Mouse (Mus musculus) lung, embryonic 14.5 days (tissue): ENCODE results near the gene Mad2l1bp. TPM values are rescaled to one million over a fixed set of nuclear protein-coding genes. Genes with fewer than 3 reads are reported as not detected.
A peak's percentile ranks its signal among the peaks of the same experiment; 100 is the strongest.

Experiments used
- ATAC-seq: fragments of 200-750 bp; cut with Nextera tagmentation; 2 replicates; pipeline ENCODE4 v1.8.0; 2017; ENCODE audit warnings: mild to moderate bottlenecking, moderate TSS enrichment, moderate library complexity; ENCODE audit not compliant: insufficient read depth
- DNase-seq: peaks from one replicate; pipeline ENCODE4 v3.0.0-alpha.2; 2015
- H3K27ac ChIP-seq: fragments of 300-500 bp; sonication (generic); 2 replicates; pipeline ENCODE4 v1.5.1; 2014; ENCODE audit warnings: low read depth, mild to moderate bottlenecking, moderate library complexity
- H3K27me3 ChIP-seq: fragments of 300-500 bp; sonication (generic); 2 replicates; pipeline ENCODE4 v1.6.1; 2014; ENCODE audit warnings: low read length, control low read depth; ENCODE audit not compliant: insufficient read depth
- H3K36me3 ChIP-seq: fragments of 300-500 bp; sonication (generic); 2 replicates; pipeline ENCODE4 v1.6.1; 2014; ENCODE audit warnings: control low read depth; ENCODE audit not compliant: insufficient read depth
- H3K4me1 ChIP-seq: fragments of 300-500 bp; sonication (generic); 2 replicates; pipeline ENCODE4 v1.6.1; 2014; ENCODE audit warnings: antibody characterized with exemption, control low read depth; ENCODE audit not compliant: insufficient read depth
- H3K4me2 ChIP-seq: fragments of 300-500 bp; sonication (generic); 2 replicates; pipeline ENCODE4 v1.6.1; 2014; ENCODE audit warnings: mild to moderate bottlenecking
- H3K4me3 ChIP-seq: fragments of 300-500 bp; sonication (generic); 2 replicates; pipeline ENCODE4 v1.5.1; 2014; ENCODE audit warnings: low read depth, low read length
- H3K9ac ChIP-seq: fragments of 300-500 bp; sonication (generic); 2 replicates; pipeline ENCODE4 v1.6.1; 2014
- H3K9me3 ChIP-seq: fragments of 300-500 bp; sonication (generic); 2 replicates; pipeline ENCODE4 v1.6.1; 2016; ENCODE audit warnings: low read depth, low read length, control low read depth
- CTCF ChIP-seq: IDR thresholded peaks from 2 replicates; pipeline ENCODE4 v1.5.1; 2016; ENCODE audit warnings: antibody characterized with exemption, low read depth
- WGBS: fragments of 180-500 bp; shearing (Covaris S2); extraction: QIAGEN DNeasy Blood & Tissue Kit; methylation state at CpG from one replicate; pipeline ENCODE4 v1.1.7; 2014; 5-methylcytosine and 5-hydroxymethylcytosine counted together
- polyA plus RNA-seq: library from polyadenylated mRNA; unstranded; fragments of >200 nt; fragmentation: Nextera tagmentation; extraction: Ambion mirVana; gene quantifications from 2 replicates; pipeline ENCODE4 v1.2.1, GENCODE M21; 2014

Gene Mad2l1bp
- polyA plus RNA-seq, 1 experiment from 2014 or later, result 41.3 TPM

DNA sequence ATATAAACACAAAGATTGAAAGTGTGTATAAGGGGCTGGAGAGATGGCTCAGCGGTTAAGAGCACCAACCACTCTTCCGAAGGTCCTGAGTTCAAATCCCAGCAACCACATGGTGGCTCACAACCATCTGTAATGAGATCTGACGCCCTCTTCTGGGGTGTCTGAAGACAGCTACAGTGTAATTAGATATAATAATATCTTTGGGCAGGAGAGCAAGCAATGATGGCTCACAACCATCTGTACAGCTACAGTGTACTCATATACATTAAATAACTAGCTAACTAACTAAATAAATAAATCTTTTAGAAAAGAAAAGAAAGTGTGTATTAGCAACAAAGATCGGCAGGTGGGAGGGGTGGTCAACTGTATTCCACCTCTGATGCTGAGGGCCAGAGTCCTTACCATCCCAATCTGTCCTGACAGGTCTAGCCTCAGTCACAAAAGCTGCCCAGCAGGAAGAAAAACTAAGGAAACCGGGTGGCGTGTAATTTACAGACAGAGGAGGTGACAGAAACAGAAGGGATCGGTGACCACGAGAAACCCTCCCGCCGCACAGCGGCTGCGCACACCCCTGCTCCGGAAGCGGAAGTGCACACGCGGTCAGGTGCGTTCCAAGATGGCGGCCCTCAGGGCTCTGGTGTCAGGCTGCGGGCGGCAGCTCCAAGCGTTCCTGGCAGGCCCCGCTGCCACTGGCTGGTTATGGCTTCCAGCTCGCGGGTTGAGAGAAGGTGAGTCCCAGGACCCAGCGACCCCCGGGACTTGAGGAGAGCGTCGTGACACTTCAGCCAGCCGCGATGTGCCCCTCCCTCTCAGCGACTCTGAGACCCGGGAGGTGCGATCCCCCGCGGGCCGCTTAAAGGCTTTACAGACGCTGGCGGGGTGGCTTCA, 42.7 kb downstream of the Mad2l1bp start, which contains the start of gene Mrps18a:
Mrps18a (plus strand) TSS at position 585 of the 888 bp plus-strand sequence.
- Histone ChIP-seq H3K27ac (peak within 1 kb of the TSS; percentile 56), H3K9ac (peak within 1 kb of the TSS; percentile 74), H3K4me2 (peak within 1 kb of the TSS; percentile 94), H3K9me3 (no peaks in the 10 kb centered on the region), H3K4me1 (peaks cover 8% of the 10 kb centered on the region; the same call in 1 of the 2 replicates), H3K27me3 (0 out of 2 replicates have a peak, but pooled peaks cover 3% of the 10 kb centered on the region), H3K4me3 (peak within 1 kb of the TSS; percentile 83), H3K36me3 (0 out of 2 replicates have a peak, but pooled peaks cover 4% of the 10 kb centered on the region)
- no peak; the same call in 1 of the 2 replicates for TF ChIP-seq CTCF
- ATAC-seq (peak; percentile 91), DNase-seq (peak; percentile 91)
- 5% methylated on average over 38 of the region's 38 CpGs for WGBS

DNA sequence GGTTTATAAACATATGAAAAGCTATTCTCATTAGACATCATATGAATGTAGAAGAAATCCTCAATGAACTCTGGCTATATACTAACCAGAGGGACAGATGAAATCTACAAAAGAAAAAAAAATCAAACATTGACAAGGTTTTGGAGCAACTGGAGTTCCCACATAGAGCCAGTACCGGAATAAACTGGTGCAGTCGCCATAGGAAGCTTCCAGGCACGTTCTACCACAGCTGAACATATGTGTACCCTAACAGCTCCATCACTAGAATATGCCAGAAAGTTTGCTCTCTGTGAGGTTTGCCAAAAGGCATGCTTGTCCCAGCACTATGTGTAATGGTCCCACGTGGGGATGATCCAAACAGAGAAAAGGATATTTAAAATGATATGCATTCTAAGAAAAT, 45.1 kb downstream of the Mad2l1bp start:
- Histone ChIP-seq H3K4me3 (no peak overlapping the region), H3K36me3 (no peaks in the 10 kb centered on the region)
- WGBS, result 64% methylated on average over 4 of the region's 4 CpGs

DNA sequence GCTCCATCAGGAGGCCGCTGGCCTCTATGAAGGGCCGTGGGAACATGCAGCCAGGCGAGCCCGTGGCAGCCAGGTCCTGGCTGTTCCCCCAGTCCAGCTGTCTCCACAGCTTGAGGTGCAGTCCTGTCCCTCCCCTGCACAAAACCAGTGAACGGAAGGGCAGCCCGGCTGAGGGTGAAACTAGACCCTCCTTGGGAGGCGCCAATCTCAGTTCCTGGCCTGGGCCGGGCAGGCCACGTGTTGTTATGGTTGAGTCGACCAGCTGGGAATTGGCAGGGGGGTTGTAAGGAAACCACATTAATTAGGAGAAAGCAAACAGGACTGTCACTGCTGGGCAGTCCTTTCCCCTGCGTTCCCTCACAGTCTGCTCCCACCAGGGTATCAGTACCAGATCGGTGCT, 48.9 kb downstream of the Mad2l1bp start:
- H3K4me1 ChIP-seq, result peaks cover 10% of the 10 kb centered on the region; the same call in 1 of the 2 replicates
- H3K9me3 ChIP-seq, result no peaks in the 10 kb centered on the region
- WGBS, result 9% methylated on average over 12 of the region's 12 CpGs
- peak overlapping the region; percentile 37; the same call in 1 of the 2 replicates for H3K9ac ChIP-seq
- H3K36me3 ChIP-seq, result no peaks in the 10 kb centered on the region
- H3K4me2 ChIP-seq, result peak overlapping the region; percentile 27; the same call in 1 of the 2 replicates
- 0 out of 2 replicates have a peak, but pooled peaks cover 3% of the 10 kb centered on the region for H3K27me3 ChIP-seq
- DNase-seq (peak; percentile 80), ATAC-seq (peak; percentile 89)
- peak overlapping the region; percentile 61; the same call in 1 of the 2 replicates for H3K27ac ChIP-seq
- TF ChIP-seq CTCF, result peak; percentile 5; the same call in 1 of the 2 replicates
- H3K4me3 ChIP-seq, result no peak overlapping the region

More for the DNA sequence above, 45.1 kb downstream of the Mad2l1bp start:
- H3K4me1 ChIP-seq, result peaks cover 16% of the 10 kb centered on the region
- H3K4me2 ChIP-seq, result no peak overlapping the region
- H3K9ac ChIP-seq, result no peak overlapping the region
- DNase-seq (no peak), ATAC-seq (no peak)
- no peak for TF ChIP-seq CTCF
- H3K27me3 ChIP-seq, result 0 out of 2 replicates have a peak, but pooled peaks cover 3% of the 10 kb centered on the region
- H3K27ac ChIP-seq, result no peak overlapping the region
- no peaks in the 10 kb centered on the region for H3K9me3 ChIP-seq

DNA sequence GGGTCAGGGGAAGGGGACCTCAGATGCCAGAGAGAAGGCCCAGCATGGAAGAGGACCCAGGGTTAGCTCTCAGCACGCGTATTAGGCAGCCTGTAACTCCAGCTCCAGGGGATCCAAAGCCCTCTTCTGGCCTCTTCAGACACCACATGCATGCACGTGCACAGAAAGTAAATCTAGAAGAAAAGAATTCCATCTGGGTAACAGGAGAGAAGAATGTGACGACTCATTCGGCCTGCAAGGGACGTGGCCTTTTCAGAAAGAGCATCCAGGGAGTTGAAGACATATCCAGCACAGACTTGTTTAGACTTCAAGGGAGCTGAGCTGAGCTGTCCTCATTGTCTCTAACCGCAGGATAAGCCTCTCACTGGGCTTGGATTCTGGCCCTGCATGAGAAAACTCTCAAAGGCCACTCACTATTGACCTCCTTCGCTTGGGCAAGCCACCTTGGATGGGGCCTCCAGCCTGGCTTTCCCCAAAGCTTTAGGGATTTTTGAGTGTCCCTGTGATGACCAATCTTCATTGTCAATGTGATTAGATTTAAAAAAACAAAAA, 50.7 kb downstream of the Mad2l1bp start:
- 57% methylated on average over 8 of the region's 8 CpGs for WGBS
- peak; percentile 24 for DNase-seq
- Histone ChIP-seq H3K9me3 (no peaks in the 10 kb centered on the region), H3K36me3 (no peaks in the 10 kb centered on the region), H3K27ac (no peak overlapping the region), H3K4me1 (peaks cover 10% of the 10 kb centered on the region; the same call in 1 of the 2 replicates), H3K9ac (no peak overlapping the region), H3K4me3 (no peak overlapping the region), H3K27me3 (no peaks in the 10 kb centered on the region), H3K4me2 (no peak overlapping the region)
- TF ChIP-seq CTCF, result peak; percentile 31
- no peak for ATAC-seq

DNA sequence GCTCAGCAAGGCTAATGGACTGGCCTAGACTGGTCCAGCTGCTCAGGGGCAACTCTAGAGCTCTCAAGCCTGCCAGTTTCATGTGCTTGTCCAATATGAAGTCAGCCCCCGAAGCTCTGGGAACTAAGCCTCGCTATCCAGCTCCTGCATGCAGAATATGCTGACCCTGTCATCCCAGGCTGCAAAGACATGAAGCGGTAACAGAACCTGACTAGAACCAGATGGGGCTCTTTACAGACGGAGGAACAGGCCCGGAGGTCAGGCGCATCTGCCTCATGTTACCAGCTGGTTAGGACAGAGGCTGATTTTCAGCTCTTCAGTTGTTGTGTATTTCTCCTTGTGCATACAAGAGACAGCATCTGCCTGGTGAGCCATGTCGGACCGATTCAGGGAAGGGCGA, 51.4 kb downstream of the Mad2l1bp start:
- no peaks in the 10 kb centered on the region for H3K9me3 ChIP-seq
- no peaks in the 10 kb centered on the region for H3K27me3 ChIP-seq
- 57% methylated on average over 9 of the region's 9 CpGs for WGBS
- H3K4me2 ChIP-seq, result no peak overlapping the region
- H3K4me3 ChIP-seq, result no peak overlapping the region
- no peak overlapping the region for H3K9ac ChIP-seq
- H3K36me3 ChIP-seq, result no peaks in the 10 kb centered on the region
- no peak for ATAC-seq
- DNase-seq, result peak; percentile 13
- peaks cover 10% of the 10 kb centered on the region; the same call in 1 of the 2 replicates for H3K4me1 ChIP-seq
- H3K27ac ChIP-seq, result no peak overlapping the region
- TF ChIP-seq CTCF, result no peak

DNA sequence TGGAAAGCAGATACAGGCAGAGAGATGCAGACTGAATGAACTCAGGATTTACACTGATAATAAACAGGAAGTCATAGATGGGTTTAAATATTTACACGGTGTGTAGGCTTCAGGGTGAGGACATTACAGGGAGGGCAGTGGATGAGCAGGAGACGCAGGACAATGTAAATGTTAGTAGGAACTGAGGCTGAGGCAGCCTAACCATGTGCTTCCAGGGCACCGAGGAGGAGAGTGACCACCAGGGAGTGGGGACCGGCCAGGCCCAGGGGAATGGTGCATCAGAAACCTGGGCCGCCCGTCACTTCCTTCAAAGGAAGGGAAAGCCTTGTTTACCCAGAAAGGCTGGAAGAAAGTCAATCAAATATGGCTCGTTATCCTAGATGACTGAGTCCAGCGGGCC, 54.8 kb downstream of the Mad2l1bp start:
- Histone ChIP-seq H3K9me3 (no peaks in the 10 kb centered on the region), H3K4me2 (no peak overlapping the region), H3K4me3 (no peak overlapping the region), H3K27ac (no peak overlapping the region), H3K36me3 (no peaks in the 10 kb centered on the region), H3K27me3 (no peaks in the 10 kb centered on the region), H3K4me1 (no peaks in the 10 kb centered on the region), H3K9ac (no peak overlapping the region)
- 31% methylated on average over 8 of the region's 8 CpGs for WGBS
- no peak for DNase-seq
- ATAC-seq, result peak; percentile 42; the same call in 1 of the 2 replicates
- no peak for TF ChIP-seq CTCF

Other genes with a start within 250 kb of the Mad2l1bp start
- 6.6 and 7.7 TPM in 2 replicates for gene Vegfa, start 121.2 kb downstream of the Mad2l1bp start, polyA plus RNA-seq
- 147 and 149 TPM in 2 replicates for gene Mrps18a, start 42.6 kb downstream of the Mad2l1bp start, polyA plus RNA-seq
- 10.4 and 10.9 TPM in 2 replicates for gene Rsph9, start 9.3 kb downstream of the Mad2l1bp start, polyA plus RNA-seq
- 32.8 and 37.9 TPM in 2 replicates for gene Gtpbp2, start 7.5 kb upstream of the Mad2l1bp start, polyA plus RNA-seq
- 19.6 and 20.5 TPM in 2 replicates for gene Polh, start 49.1 kb upstream of the Mad2l1bp start, polyA plus RNA-seq
- gene Xpo5, start 49.2 kb upstream of the Mad2l1bp start, polyA plus RNA-seq, result 52.5 and 57.0 TPM in 2 replicates
- gene Polr1c, start 94.5 kb upstream of the Mad2l1bp start, polyA plus RNA-seq, result 92.0 and 96.0 TPM in 2 replicates
- 91.2 and 102 TPM in 2 replicates for gene Yipf3, start 94.5 kb upstream of the Mad2l1bp start, polyA plus RNA-seq
- gene Lrrc73, start 100.0 kb upstream of the Mad2l1bp start, polyA plus RNA-seq, result 0.54 and 0.76 TPM in 2 replicates
- gene Tjap1, start 129.5 kb upstream of the Mad2l1bp start, polyA plus RNA-seq, result 39.1 and 43.2 TPM in 2 replicates
- gene Dlk2, start 143.9 kb upstream of the Mad2l1bp start, polyA plus RNA-seq, result 0.38 and 0.46 TPM in 2 replicates
- 4.7 and 5.5 TPM in 2 replicates for gene Abcc10, start 174.8 kb upstream of the Mad2l1bp start, polyA plus RNA-seq
- gene Zfp318, start 230.2 kb upstream of the Mad2l1bp start, polyA plus RNA-seq, result 15.2 and 18.3 TPM in 2 replicates